Mouse (Mus musculus) embryo, embryonic 11 days (tissue): ENCODE data around the gene Fam76a.
"Not testable (repeated sequence)": the region's sequence is repeated elsewhere in the genome, so short reads cannot be mapped to it uniquely, and the experiment has no call there.

Experiments
- DNase-seq: peaks from one replicate; pipeline ENCODE4 v3.0.0-alpha.2; 2015

Gene Fam76a

DNA sequence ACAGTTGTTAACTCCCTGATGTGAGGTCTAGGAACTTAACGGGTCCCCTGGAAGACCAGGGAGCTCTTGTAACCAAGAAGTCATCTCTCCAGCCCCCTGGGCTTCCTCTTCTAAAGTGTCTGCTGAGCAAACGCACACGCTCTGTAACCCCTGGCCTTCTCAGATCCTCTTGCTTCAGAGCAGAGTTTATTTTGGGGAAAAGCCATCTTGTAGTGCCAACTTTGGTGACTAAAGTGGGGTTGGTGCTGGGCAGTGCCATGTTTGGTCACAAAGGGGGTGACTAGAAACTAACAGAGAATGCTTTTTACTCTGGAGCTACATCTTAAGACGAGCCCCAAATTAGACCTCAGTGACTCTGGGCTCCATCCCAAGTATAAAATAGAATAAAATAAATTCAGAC lies 22.4 kb upstream of the Fam76a start:
- no peak for DNase-seq

DNA sequence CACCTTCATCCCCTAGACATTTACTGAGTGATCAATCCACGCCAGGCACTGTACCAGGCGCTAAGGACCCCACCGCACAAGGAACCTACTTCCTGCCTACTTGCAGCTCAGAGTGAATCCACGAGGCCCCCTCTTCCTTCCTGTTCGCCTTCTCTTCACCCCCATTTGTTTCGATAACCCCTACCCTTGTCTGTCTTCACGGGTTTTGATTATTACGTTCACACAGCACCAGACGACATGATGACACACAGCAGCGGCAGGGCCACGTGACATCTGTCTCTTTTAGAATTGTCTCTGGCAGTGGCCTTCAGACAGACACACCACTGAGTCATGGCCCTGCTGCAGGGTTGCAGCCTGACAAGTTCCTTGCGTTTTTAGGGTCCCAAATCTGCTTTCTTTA lies 21.7 kb upstream of the Fam76a start:
- DNase-seq, result no peak

DNA sequence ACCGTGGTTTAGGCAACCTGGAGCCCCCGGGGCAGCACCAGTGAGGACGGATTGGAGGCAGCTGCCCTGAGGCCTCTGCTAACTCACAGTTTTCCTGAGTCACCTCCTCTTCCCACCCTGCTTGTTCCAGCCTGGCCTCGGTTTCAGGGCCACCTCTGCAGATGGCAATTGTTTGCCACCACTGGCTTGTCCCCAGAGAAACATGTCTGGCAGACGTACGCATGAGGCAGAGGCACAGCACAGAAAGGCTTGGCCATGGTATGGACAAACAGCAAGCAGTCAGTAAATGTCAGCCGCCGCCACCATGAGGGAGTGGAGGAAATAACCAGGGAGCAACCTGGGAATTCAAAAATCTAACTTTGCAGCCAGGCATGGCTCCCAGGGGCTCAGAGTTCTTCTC lies 20.7 kb upstream of the Fam76a start:
- no peak for DNase-seq

DNA sequence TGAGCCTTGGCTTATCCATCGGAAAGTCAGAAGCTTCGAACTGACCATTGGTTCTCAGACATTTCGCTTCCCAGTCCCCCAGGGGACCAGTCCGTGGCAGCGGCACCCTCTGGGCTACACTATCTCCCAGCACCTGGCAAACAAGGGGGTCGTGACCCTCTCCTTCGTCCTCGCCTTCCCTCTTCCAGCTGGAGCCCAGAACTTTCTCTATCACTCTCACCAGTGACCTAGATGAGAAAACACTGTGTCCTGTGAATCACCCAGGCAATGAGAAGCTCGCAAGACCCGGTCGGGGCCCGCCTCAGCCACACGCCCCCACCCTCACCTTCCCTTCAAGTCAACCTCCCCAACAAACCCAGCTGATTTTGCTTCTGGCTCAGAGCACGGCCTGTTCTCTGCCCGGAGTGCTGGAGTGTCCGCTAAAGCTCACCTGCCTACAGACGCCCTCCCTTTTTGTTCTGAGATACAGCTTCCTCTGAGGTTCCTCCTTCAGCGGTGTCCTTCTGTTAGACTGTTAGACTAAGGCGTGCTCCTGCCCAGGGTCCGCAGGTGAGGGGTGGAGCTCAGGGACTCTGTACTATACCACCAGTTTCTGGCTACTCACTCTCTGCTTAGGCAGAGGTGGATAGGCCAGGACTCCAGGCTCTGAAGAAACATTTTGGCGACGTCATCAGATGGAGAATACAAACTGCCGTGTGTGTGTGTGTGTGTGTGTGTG lies 18.8 kb upstream of the Fam76a start:
- no peak for DNase-seq

GRCm38 (mm10) chr4:132939421-132940127 lies 17.2 kb upstream of the Fam76a start:
- DNase-seq, result peak; percentile 81

DNA sequence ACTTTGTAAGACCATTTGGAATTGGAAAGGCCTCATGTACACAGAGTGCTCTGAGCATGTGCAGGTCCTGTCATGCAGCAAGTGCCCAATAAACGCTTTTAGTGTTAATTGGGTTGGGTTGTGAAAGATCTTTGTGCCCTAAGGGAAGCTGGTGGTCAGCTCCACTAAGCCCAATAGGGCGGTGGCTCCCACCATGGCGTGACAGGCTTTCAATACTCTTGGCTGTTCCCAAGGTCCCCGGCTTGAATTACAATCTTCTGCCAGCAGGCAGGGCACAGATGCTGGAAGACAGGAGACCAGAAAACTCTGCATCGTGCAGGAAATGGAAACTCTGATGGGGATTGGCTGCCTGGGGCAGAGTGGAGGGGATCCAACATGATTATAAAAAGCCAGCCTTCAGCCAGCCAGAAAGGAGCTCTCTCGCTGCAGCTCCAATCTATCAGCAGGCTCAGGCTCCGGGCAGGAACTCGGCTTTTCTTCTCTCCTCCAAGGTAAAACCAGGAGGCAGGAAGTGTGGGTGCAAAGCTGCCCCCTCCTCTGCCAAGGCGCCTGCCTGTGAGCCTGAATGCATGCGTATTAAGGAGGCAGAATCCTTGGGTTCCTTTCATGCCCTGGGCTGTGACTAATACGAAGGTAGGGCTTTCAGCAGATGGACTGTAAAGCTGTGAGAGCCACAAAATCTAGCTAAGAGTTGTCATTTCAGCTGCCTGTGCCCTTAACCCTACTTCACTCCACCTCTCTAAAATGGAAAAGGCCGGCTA lies 16.0 kb upstream of the Fam76a start:
- peak; percentile 44 for DNase-seq

DNA sequence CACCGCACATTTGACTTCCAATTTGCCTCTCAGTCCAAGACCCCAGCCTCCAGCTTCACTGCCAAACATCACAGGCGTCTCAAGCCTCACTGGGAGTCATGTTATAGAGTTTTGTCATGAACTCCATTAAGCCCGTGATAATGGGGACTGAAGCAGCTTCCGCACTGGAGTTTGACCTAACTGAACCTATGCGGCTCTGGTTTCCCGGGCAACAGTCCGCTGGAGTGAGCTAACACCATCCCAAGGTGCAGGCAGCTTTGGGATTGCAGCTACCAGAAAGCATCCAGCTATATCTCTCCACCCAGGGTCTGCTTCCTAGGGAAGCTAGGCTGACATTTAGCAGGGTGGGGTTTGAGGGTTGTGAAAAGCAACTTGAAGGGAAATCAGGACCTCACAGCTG lies 12.3 kb upstream of the Fam76a start:
- peak; percentile 55 for DNase-seq

- DNase-seq, result no peak
Measured at GRCm38 (mm10) chr4:132932752-132933404, 10.5 kb upstream of the Fam76a start.

GRCm38 (mm10) chr4:132930784-132931183 lies 8.4 kb upstream of the Fam76a start:
- DNase-seq, result peak; percentile 76

DNA sequence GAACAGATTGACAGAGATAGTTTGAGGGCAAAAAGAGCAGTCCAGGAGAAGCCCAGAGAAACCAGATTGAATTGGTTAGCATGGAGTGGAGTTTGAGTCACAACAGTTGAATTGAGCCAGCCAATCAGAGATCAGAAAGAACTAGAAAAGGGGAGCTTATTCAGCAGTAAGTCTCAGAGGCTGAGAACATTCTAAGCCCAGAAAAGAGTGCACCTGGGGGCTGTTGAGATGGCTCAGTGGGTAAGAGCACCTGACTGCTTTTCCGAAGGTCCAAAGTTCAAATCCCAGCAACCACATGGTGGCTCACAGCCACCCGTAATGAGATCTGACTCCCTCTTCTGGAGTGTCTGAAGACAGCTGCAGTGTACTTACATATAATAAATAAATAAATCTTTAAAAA lies 4.2 kb upstream of the Fam76a start:
- DNase-seq, result not testable (repeated sequence)

DNA sequence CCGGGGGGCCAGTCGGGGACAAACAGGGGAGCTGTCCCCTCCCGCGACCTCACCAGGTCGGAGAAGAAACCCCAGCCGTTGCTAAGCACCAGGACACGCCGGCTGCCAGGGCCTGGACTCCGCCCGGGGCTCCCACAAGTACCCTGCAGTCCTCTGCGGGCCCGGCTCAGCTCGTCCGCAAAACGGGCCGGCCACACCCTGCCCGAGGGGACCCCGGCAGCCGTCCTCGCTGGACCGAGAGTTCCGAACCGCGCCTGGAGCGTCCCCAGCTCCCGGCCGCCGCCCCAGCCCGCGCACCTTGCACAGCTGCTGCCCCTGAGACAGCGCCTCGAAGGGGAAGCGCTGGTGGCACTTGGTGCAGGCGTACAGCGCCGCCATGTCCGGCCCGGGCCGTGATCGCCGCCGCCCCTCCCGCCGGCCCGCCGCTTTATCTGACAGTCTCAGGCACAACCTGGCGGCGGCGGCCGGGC lies 262 bp downstream of the Fam76a start:
- DNase-seq, result peak; percentile 63

- no peak for DNase-seq
Measured at GRCm38 (mm10) chr4:132921488-132921887, 870 bp downstream of the Fam76a start.

DNA sequence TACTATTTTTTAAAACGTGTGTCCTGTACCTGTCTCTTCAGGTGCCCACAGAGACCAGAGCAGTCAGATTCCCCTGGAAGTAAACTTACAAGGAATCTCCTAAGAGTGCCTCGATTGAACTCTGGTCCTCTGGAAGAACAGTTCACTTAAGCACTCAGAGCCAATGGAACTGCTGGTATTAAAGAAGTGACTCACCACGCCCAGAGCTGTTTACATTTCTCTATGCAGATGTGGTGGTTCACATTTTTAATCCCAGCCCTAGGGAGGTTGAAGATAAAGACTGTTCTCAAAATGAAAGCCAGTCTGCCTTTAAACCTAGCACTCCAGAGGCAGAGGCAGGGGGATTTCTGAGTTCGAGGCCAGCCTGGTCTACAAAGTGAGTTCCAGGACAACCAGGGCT lies 2.2 kb downstream of the Fam76a start:
- DNase-seq, result no peak

- DNase-seq, result not testable (repeated sequence)
Measured at GRCm38 (mm10) chr4:132918493-132918892, 3.9 kb downstream of the Fam76a start.

- no peak for DNase-seq
Measured at GRCm38 (mm10) chr4:132912156-132912555, 10.2 kb downstream of the Fam76a start.

DNA sequence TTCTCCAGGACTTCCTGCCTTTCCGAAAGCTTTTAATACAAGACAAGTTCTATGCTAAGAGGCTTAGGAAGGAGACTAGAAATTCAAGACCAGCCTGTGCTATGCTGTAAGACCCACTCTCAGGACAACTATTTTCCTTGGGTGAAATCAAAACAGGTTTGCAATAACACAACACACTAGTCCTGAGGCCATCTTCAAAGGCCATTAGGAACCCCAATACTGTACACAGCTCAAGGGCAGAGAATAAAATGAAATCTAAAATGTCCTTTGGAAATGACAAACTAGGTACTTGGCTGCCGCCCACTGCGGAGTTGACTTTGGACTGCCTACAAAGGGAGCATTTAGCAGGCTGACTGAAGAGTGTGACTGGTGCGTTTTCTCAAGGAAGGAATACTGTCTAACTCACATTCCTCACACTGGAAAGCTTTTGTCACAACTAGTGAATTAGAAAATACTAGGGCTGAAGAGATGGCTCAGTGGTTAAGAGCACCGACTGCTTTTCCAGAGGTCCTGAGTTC lies 16.5 kb downstream of the Fam76a start:
- no peak for DNase-seq

- peak; percentile 12 for DNase-seq
Measured at GRCm38 (mm10) chr4:132904765-132905309, 17.5 kb downstream of the Fam76a start.

- no peak for DNase-seq
Measured at GRCm38 (mm10) chr4:132904071-132904470, 18.3 kb downstream of the Fam76a start.

DNA sequence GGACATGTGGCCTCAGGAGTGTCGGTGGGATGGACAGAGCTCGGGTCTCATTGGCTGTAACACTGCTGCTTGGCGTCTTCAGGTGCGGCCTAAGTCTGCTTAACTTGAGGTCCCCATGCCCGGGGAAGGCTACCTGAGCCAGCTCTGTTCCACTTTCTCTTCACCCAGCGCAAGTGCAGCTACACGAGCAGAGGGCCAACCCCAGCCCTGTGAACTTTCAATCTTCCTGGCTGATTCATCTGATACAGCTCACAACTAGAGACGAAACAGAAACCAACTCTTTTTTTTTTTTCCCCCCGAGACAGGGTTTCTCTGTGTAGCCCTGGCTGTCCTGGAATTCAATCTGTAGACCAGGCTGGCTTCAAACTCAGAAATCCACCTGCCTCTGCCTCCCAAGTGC lies 24.2 kb downstream of the Fam76a start:
- DNase-seq, result no peak

GRCm38 (mm10) chr4:132894402-132894801 lies 28.0 kb downstream of the Fam76a start:
- DNase-seq, result no peak

- no peak for DNase-seq
Measured at GRCm38 (mm10) chr4:132884844-132885374, 37.4 kb downstream of the Fam76a start.
